Mouse (Mus musculus): Measurements from ENCODE around the gene Mybpc2. TPM values are rescaled to one million over a fixed set of nuclear protein-coding genes. Genes with fewer than 3 reads are reported as not detected.

Mybpc2 gene
- polyA plus RNA-seq, 1 experiment from 2014 or later = 0.11 TPM

GRCm38 (mm10) chr7:44469677-44470675 is 54.5 kb downstream of the Mybpc2 start:
- WGBS = 86% methylated on average over 16 of the region's 16 CpGs
- Histone ChIP-seq H3K27me3 (ENCODE audit: low read depth, poor library complexity, severe bottlenecking) (peaks cover 40% of the 10 kb centered on the region), H3K4me1 (peaks cover 50% of the 10 kb centered on the region), H3K27ac (peak overlapping the region; percentile 42; the same call in 1 of the 2 replicates), H3K9me3 (replicated peaks) (no peaks in the 10 kb centered on the region), H3K4me3 (peak overlapping the region; percentile 17; the same call in 1 of the 2 replicates), H3K36me3 (peaks cover 4% of the 10 kb centered on the region)
- DNase-seq (ENCODE audit: low spot score) = no peak

- no peak for DNase-seq (ENCODE audit: low spot score)
- Histone ChIP-seq H3K36me3 (peaks cover 4% of the 10 kb centered on the region), H3K27ac (peak overlapping the region; percentile 86), H3K4me1 (peaks cover 52% of the 10 kb centered on the region), H3K27me3 (ENCODE audit: low read depth, poor library complexity, severe bottlenecking) (peaks cover 40% of the 10 kb centered on the region), H3K4me3 (peak overlapping the region; percentile 80), H3K9me3 (replicated peaks) (no peaks in the 10 kb centered on the region)
- 75% methylated on average over 15 of the region's 15 CpGs for WGBS
Observed at GRCm38 (mm10) chr7:44468644-44469285, 55.7 kb downstream of the Mybpc2 start.

- H3K9me3 ChIP-seq (replicated peaks) = no peaks in the 10 kb centered on the region
- H3K27me3 ChIP-seq (ENCODE audit: low read depth, poor library complexity, severe bottlenecking) = peaks cover 40% of the 10 kb centered on the region
- peaks cover 49% of the 10 kb centered on the region for H3K4me1 ChIP-seq
- under 1% methylated on average over 42 of the region's 42 CpGs for WGBS
- H3K4me3 ChIP-seq = peak within 1 kb of the TSS; percentile 80
- H3K36me3 ChIP-seq = peaks cover 4% of the 10 kb centered on the region
- peak within 1 kb of the TSS; percentile 86 for H3K27ac ChIP-seq
- DNase-seq (ENCODE audit: low spot score) = peak; percentile 90
Observed at GRCm38 (mm10) chr7:44467811-44468411, 56.5 kb downstream of the Mybpc2 start, which contains the start of gene Josd2. TSS of gene Josd2 (plus strand) at chr7:44467980.

- no peaks in the 10 kb centered on the region for H3K9me3 ChIP-seq (replicated peaks)
- 84% methylated on average over 16 of the region's 16 CpGs for WGBS
- peak overlapping the region; percentile 86 for H3K27ac ChIP-seq
- DNase-seq (ENCODE audit: low spot score) = no peak
- H3K4me1 ChIP-seq = peaks cover 57% of the 10 kb centered on the region
- peaks cover 4% of the 10 kb centered on the region for H3K36me3 ChIP-seq
- H3K4me3 ChIP-seq = peak overlapping the region; percentile 80; the same call in 1 of the 2 replicates
- H3K27me3 ChIP-seq (ENCODE audit: low read depth, poor library complexity, severe bottlenecking) = peaks cover 48% of the 10 kb centered on the region
Observed at GRCm38 (mm10) chr7:44466888-44467311, 57.6 kb downstream of the Mybpc2 start.

- peaks cover 7% of the 10 kb centered on the region for H3K36me3 ChIP-seq
- H3K9me3 ChIP-seq (replicated peaks) = no peaks in the 10 kb centered on the region
- peaks cover 55% of the 10 kb centered on the region for H3K27me3 ChIP-seq (ENCODE audit: low read depth, poor library complexity, severe bottlenecking)
- no peak for DNase-seq (ENCODE audit: low spot score)
- H3K4me3 ChIP-seq = no peak overlapping the region
- 86% methylated on average over 10 of the region's 10 CpGs for WGBS
- peak overlapping the region; percentile 86; the same call in 1 of the 2 replicates for H3K27ac ChIP-seq
- H3K4me1 ChIP-seq = peaks cover 58% of the 10 kb centered on the region
Observed at GRCm38 (mm10) chr7:44466006-44466887, 58.2 kb downstream of the Mybpc2 start.

GRCm38 (mm10) chr7:44465111-44465510 is 59.3 kb downstream of the Mybpc2 start, which contains the start of gene Aspdh:
TSS of gene Aspdh (plus strand) at chr7:44465391.
- Histone ChIP-seq H3K36me3 (peaks cover 7% of the 10 kb centered on the region), H3K4me3 (no peak within 1 kb of the TSS), H3K9me3 (replicated peaks) (no peaks in the 10 kb centered on the region), H3K4me1 (peaks cover 58% of the 10 kb centered on the region), H3K27ac (no peak within 1 kb of the TSS), H3K27me3 (ENCODE audit: low read depth, poor library complexity, severe bottlenecking) (peaks cover 66% of the 10 kb centered on the region)
- no peak for DNase-seq (ENCODE audit: low spot score)
- WGBS = 58% methylated on average over 2 of the region's 2 CpGs

- Histone ChIP-seq H3K9me3 (replicated peaks) (no peaks in the 10 kb centered on the region), H3K4me3 (no peak overlapping the region), H3K27me3 (ENCODE audit: low read depth, poor library complexity, severe bottlenecking) (peaks cover 72% of the 10 kb centered on the region), H3K27ac (no peak overlapping the region), H3K36me3 (peaks cover 6% of the 10 kb centered on the region), H3K4me1 (peaks cover 57% of the 10 kb centered on the region)
- no peak for DNase-seq (ENCODE audit: low spot score)
- 30% methylated on average over 4 of the region's 4 CpGs for WGBS
Observed at GRCm38 (mm10) chr7:44464511-44464910, 59.9 kb downstream of the Mybpc2 start.

GRCm38 (mm10) chr7:44463556-44464225 is 60.8 kb downstream of the Mybpc2 start:
- no peak overlapping the region for H3K27ac ChIP-seq

GRCm38 (mm10) chr7:44463056-44463425 is 61.4 kb downstream of the Mybpc2 start:
- H3K4me1 ChIP-seq = peaks cover 44% of the 10 kb centered on the region
- no peaks in the 10 kb centered on the region for H3K9me3 ChIP-seq (replicated peaks)
- no peak for DNase-seq (ENCODE audit: low spot score)
- peaks cover 87% of the 10 kb centered on the region for H3K27me3 ChIP-seq (ENCODE audit: low read depth, poor library complexity, severe bottlenecking)
- H3K4me3 ChIP-seq = peak overlapping the region; percentile 50
- H3K27ac ChIP-seq = no peak overlapping the region
- WGBS = 22% methylated on average over 8 of the region's 8 CpGs
- H3K36me3 ChIP-seq = 0 out of 2 replicates have a peak, but pooled peaks cover 3% of the 10 kb centered on the region

More at GRCm38 (mm10) chr7:44463556-44464225, 60.8 kb downstream of the Mybpc2 start:
- Histone ChIP-seq H3K36me3 (0 out of 2 replicates have a peak, but pooled peaks cover 3% of the 10 kb centered on the region), H3K4me3 (no peak overlapping the region), H3K4me1 (peaks cover 51% of the 10 kb centered on the region), H3K9me3 (replicated peaks) (no peaks in the 10 kb centered on the region), H3K27me3 (ENCODE audit: low read depth, poor library complexity, severe bottlenecking) (peaks cover 80% of the 10 kb centered on the region)
- 88% methylated on average over 10 of the region's 10 CpGs for WGBS
- DNase-seq (ENCODE audit: low spot score) = no peak

- Histone ChIP-seq H3K9me3 (replicated peaks) (no peaks in the 10 kb centered on the region), H3K4me3 (peak overlapping the region; percentile 50), H3K27me3 (ENCODE audit: low read depth, poor library complexity, severe bottlenecking) (peaks cover 91% of the 10 kb centered on the region), H3K36me3 (0 out of 2 replicates have a peak, but pooled peaks cover 3% of the 10 kb centered on the region), H3K4me1 (peaks cover 40% of the 10 kb centered on the region), H3K27ac (0 out of 2 replicates have a peak overlapping the region, but pooled peaks have one; percentile 25)
- DNase-seq (ENCODE audit: low spot score) = peak; percentile 87
- WGBS = 11% methylated on average over 77 of the region's 77 CpGs
Observed at GRCm38 (mm10) chr7:44462218-44463055, 62.0 kb downstream of the Mybpc2 start.
